Mouse (Mus musculus): ENCODE data around the gene Gata5. TPM values are rescaled to one million over a fixed set of nuclear protein-coding genes. Genes with fewer than 3 reads are reported as not detected.

The Gata5 gene
- polyA plus RNA-seq, 1 experiment from 2014 or later = 9.7 TPM

DNA sequence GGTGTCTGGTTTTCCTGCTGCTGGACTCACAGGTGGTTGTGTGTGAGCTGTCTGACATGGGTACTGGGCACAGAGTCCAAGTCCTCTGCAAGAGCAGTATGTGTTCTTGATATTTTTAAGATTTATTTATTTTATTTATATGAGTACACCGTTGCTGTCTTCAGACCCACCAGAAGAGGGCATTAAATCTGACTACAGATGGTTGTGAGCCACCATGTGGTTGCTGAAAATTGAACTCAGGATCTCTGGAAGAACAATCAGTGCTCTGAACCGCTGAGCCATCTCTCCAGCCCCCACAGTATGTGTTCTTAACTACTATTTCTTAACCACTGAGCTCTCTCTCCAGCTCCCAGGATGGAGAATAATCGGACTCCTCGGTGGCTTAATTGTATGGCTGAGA is 32.3 kb downstream of the Gata5 start:
- H3K4me3 ChIP-seq (ENCODE audit: control insufficient read depth in 1 of 2, insufficient read depth in 1 of 2, low read depth in 1 of 2, low read length in 2 of 2) = no peak overlapping the region
- peaks cover 0 to 5% of the 10 kb centered on the region in 2 experiments; a peak in 2 of 4 replicates for H3K4me1 ChIP-seq (ENCODE audit: control insufficient read depth in 2 of 2, insufficient read depth in 2 of 2, low read length in 2 of 2)
- 87% methylated on average over 4 of the region's 4 CpGs for WGBS
- H3K27ac ChIP-seq (replicated peaks in 1 of 2; ENCODE audit: control insufficient read depth in 1 of 2, insufficient read depth in 1 of 2, low read depth in 2 of 2, low read length in 2 of 2) = no peak overlapping the region
- H3K36me3 ChIP-seq (ENCODE audit: control insufficient read depth, insufficient read depth, low read length) = no peaks in the 10 kb centered on the region
- ATAC-seq (ENCODE audit: insufficient number of reproducible peaks, insufficient read depth, low FRiP score, low read depth) = no peak
- H3K9ac ChIP-seq (ENCODE audit: low read length) = no peak overlapping the region
- no peaks in the 10 kb centered on the region for H3K27me3 ChIP-seq (ENCODE audit: control insufficient read depth, insufficient read depth, low read length)
- peaks cover 20% of the 10 kb centered on the region; the same call in 1 of the 2 replicates for H3K9me3 ChIP-seq (ENCODE audit: control insufficient read depth, low read length)
- H3K4me2 ChIP-seq (ENCODE audit: low read length) = no peak overlapping the region

DNA sequence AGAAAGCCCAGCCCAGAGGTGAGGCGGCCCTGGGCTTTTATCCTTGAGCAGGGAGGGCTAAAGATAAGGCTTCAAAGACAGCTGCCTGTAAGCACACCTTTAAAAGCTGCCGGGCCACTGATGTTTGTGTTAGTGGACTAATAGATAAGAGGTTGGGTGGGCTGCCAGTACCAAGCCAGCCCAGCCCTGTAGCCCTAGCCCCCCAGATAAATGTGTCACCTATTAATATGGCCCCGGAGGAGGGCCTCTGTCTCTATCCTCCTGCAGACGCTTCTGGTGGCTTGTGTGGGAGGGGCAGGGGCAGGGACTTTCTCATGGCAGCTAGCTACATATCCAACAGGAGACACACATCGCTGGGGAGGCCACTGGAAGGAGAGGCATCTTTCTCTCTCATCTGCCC is 33.7 kb downstream of the Gata5 start:
- no peak overlapping the region for H3K27ac ChIP-seq (replicated peaks in 1 of 2; ENCODE audit: control insufficient read depth in 1 of 2, insufficient read depth in 1 of 2, low read depth in 2 of 2, low read length in 2 of 2)
- ATAC-seq (ENCODE audit: insufficient number of reproducible peaks, insufficient read depth, low FRiP score, low read depth) = no peak
- WGBS = 17% methylated on average over 5 of the region's 5 CpGs

GRCm38 (mm10) chr2:180300252-180300651 is 34.2 kb downstream of the Gata5 start:
- no peak overlapping the region for H3K27ac ChIP-seq (replicated peaks in 1 of 2; ENCODE audit: control insufficient read depth in 1 of 2, insufficient read depth in 1 of 2, low read depth in 2 of 2, low read length in 2 of 2)
- H3K4me2 ChIP-seq (ENCODE audit: low read length) = no peak overlapping the region
- peaks cover 0 to 5% of the 10 kb centered on the region in 2 experiments; a peak in 2 of 4 replicates for H3K4me1 ChIP-seq (ENCODE audit: control insufficient read depth in 2 of 2, insufficient read depth in 2 of 2, low read length in 2 of 2)
- no peak for ATAC-seq (ENCODE audit: insufficient number of reproducible peaks, insufficient read depth, low FRiP score, low read depth)
- no peak overlapping the region for H3K9ac ChIP-seq (ENCODE audit: low read length)
- WGBS = 15% methylated on average over 2 of the region's 2 CpGs
- H3K36me3 ChIP-seq (ENCODE audit: control insufficient read depth, insufficient read depth, low read length) = no peaks in the 10 kb centered on the region
- H3K9me3 ChIP-seq (ENCODE audit: control insufficient read depth, low read length) = peaks cover 20% of the 10 kb centered on the region; the same call in 1 of the 2 replicates
- H3K27me3 ChIP-seq (ENCODE audit: control insufficient read depth, insufficient read depth, low read length) = no peaks in the 10 kb centered on the region
- H3K4me3 ChIP-seq (ENCODE audit: control insufficient read depth in 1 of 2, insufficient read depth in 1 of 2, low read depth in 1 of 2, low read length in 2 of 2) = no peak overlapping the region

More for the DNA sequence above, 33.7 kb downstream of the Gata5 start:
- H3K4me2 ChIP-seq (ENCODE audit: low read length) = no peak overlapping the region
- H3K9ac ChIP-seq (ENCODE audit: low read length) = no peak overlapping the region
- no peaks in the 10 kb centered on the region for H3K36me3 ChIP-seq (ENCODE audit: control insufficient read depth, insufficient read depth, low read length)
- no peaks in the 10 kb centered on the region for H3K27me3 ChIP-seq (ENCODE audit: control insufficient read depth, insufficient read depth, low read length)
- peaks cover 20% of the 10 kb centered on the region; the same call in 1 of the 2 replicates for H3K9me3 ChIP-seq (ENCODE audit: control insufficient read depth, low read length)
- no peak overlapping the region for H3K4me3 ChIP-seq (ENCODE audit: control insufficient read depth in 1 of 2, insufficient read depth in 1 of 2, low read depth in 1 of 2, low read length in 2 of 2)
- peaks cover 0 to 5% of the 10 kb centered on the region in 2 experiments; a peak in 2 of 4 replicates for H3K4me1 ChIP-seq (ENCODE audit: control insufficient read depth in 2 of 2, insufficient read depth in 2 of 2, low read length in 2 of 2)

DNA sequence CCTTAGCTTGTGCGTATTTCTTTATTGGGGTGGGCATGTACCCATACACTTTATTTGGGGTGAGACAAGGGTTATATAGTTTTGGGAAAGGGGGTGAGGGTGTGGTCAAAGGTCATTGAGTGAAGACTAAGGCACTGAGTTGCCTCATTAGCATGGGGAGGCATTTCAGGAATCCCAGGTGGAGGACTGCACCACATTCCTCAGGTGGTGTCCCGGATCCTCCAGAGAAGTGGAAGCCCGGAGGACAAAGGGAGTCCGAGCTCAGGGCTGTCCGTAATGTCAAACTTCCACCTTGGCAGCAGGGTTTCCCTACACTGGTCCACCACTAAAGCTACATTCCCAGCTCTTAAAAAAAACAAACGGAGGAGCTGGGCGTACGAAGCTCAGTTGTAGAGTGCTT is 41.6 kb downstream of the Gata5 start:
- no peak overlapping the region for H3K4me2 ChIP-seq (ENCODE audit: low read length)
- peaks cover 19 to 24% of the 10 kb centered on the region in 2 experiments; a peak in 3 of 4 replicates for H3K4me1 ChIP-seq (ENCODE audit: control insufficient read depth in 2 of 2, insufficient read depth in 2 of 2, low read length in 2 of 2)
- no peak overlapping the region for H3K4me3 ChIP-seq (ENCODE audit: control insufficient read depth in 1 of 2, insufficient read depth in 1 of 2, low read depth in 1 of 2, low read length in 2 of 2)
- 70% methylated on average over 8 of the region's 8 CpGs for WGBS
- no peaks in the 10 kb centered on the region for H3K9me3 ChIP-seq (ENCODE audit: control insufficient read depth, low read length)
- H3K9ac ChIP-seq (ENCODE audit: low read length) = no peak overlapping the region
- no peak for ATAC-seq (ENCODE audit: insufficient number of reproducible peaks, insufficient read depth, low FRiP score, low read depth)
- H3K27me3 ChIP-seq (ENCODE audit: control insufficient read depth, insufficient read depth, low read length) = no peaks in the 10 kb centered on the region
- no peaks in the 10 kb centered on the region for H3K36me3 ChIP-seq (ENCODE audit: control insufficient read depth, insufficient read depth, low read length)
- no peak overlapping the region for H3K27ac ChIP-seq (replicated peaks in 1 of 2; ENCODE audit: control insufficient read depth in 1 of 2, insufficient read depth in 1 of 2, low read depth in 2 of 2, low read length in 2 of 2)

DNA sequence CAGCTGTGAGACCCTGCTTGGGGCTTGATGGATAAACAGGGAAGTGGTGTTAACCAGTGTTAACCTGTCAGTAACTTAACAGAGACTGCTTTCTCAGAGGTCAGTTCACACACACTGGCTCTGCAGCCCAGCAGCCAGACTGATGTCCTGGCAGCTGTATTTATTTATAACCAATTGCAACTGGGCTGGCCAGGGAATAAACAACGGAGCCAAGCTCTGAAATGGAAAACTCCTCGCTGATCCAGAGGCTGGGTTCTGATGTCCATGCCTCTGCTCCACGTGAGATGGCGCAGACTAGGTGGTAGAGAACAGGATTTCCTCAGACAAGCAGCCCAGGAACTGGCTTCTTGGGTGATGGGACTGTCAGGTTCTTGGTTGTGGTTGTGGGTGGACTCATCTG is 42.5 kb downstream of the Gata5 start:
- Histone ChIP-seq H3K27ac (replicated peaks in 1 of 2; ENCODE audit: control insufficient read depth in 1 of 2, insufficient read depth in 1 of 2, low read depth in 2 of 2, low read length in 2 of 2) (no peak overlapping the region), H3K9ac (ENCODE audit: low read length) (no peak overlapping the region)
- ATAC-seq (ENCODE audit: insufficient number of reproducible peaks, insufficient read depth, low FRiP score, low read depth) = no peak

DNA sequence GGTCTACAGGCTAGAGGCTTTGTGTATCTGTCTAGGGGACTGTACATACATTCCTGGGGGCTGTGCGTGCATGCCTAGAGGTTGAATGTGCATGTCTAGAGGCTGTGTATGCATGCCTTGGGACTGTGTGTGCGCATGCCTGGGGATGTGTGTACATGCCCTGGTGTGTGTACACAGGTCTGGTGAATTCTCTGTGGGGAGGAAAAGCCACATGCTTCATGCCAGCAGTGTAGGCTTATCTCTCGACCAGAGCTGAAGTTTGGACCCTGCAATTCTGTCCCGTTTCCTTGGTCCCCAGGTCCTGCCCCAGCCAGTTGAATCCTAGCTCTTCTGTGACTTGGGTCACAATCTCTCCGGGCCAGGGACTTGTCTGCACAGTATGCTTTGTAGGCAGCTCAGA is 42.9 kb downstream of the Gata5 start:
- peaks cover 19 to 24% of the 10 kb centered on the region in 2 experiments; a peak in 3 of 4 replicates for H3K4me1 ChIP-seq (ENCODE audit: control insufficient read depth in 2 of 2, insufficient read depth in 2 of 2, low read length in 2 of 2)
- H3K4me3 ChIP-seq (ENCODE audit: control insufficient read depth in 1 of 2, insufficient read depth in 1 of 2, low read depth in 1 of 2, low read length in 2 of 2) = no peak overlapping the region
- no peaks in the 10 kb centered on the region for H3K27me3 ChIP-seq (ENCODE audit: control insufficient read depth, insufficient read depth, low read length)
- WGBS = 62% methylated on average over 5 of the region's 5 CpGs
- H3K9ac ChIP-seq (ENCODE audit: low read length) = no peak overlapping the region
- no peak overlapping the region for H3K4me2 ChIP-seq (ENCODE audit: low read length)
- no peak for ATAC-seq (ENCODE audit: insufficient number of reproducible peaks, insufficient read depth, low FRiP score, low read depth)
- no peaks in the 10 kb centered on the region for H3K36me3 ChIP-seq (ENCODE audit: control insufficient read depth, insufficient read depth, low read length)
- no peaks in the 10 kb centered on the region for H3K9me3 ChIP-seq (ENCODE audit: control insufficient read depth, low read length)
- H3K27ac ChIP-seq (replicated peaks in 1 of 2; ENCODE audit: control insufficient read depth in 1 of 2, insufficient read depth in 1 of 2, low read depth in 2 of 2, low read length in 2 of 2) = no peak overlapping the region; a peak in 1 of 4 replicates

More for the DNA sequence above, 42.5 kb downstream of the Gata5 start:
- H3K4me1 ChIP-seq (ENCODE audit: control insufficient read depth in 2 of 2, insufficient read depth in 2 of 2, low read length in 2 of 2) = peaks cover 19 to 24% of the 10 kb centered on the region in 2 experiments; a peak in 3 of 4 replicates
- H3K4me3 ChIP-seq (ENCODE audit: control insufficient read depth in 1 of 2, insufficient read depth in 1 of 2, low read depth in 1 of 2, low read length in 2 of 2) = no peak overlapping the region
- no peaks in the 10 kb centered on the region for H3K36me3 ChIP-seq (ENCODE audit: control insufficient read depth, insufficient read depth, low read length)
- H3K4me2 ChIP-seq (ENCODE audit: low read length) = no peak overlapping the region
- H3K27me3 ChIP-seq (ENCODE audit: control insufficient read depth, insufficient read depth, low read length) = no peaks in the 10 kb centered on the region
- WGBS = 62% methylated on average over 4 of the region's 4 CpGs
- no peaks in the 10 kb centered on the region for H3K9me3 ChIP-seq (ENCODE audit: control insufficient read depth, low read length)

DNA sequence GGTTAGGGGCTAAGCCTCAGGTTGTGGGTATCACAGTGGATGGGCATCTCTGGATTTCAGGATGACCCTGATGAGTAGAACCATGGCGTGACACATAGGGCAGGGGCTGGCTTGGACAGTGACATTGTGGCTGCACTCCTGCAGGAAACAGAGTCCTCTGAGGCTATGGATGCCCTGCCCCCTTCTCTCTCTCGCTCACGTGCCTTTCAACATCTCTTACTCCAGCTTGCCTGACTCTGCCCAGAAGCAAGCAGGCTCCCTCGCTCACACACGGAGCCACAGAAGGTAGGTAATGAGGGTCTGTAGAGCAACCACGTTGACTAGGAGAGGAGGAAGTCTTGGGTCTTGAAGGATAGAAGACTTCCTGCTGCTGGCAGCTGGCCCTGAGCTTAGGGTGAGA is 44.0 kb downstream of the Gata5 start:
- H3K36me3 ChIP-seq (ENCODE audit: control insufficient read depth, insufficient read depth, low read length) = no peaks in the 10 kb centered on the region
- no peak overlapping the region for H3K9ac ChIP-seq (ENCODE audit: low read length)
- H3K4me3 ChIP-seq (ENCODE audit: control insufficient read depth in 1 of 2, insufficient read depth in 1 of 2, low read depth in 1 of 2, low read length in 2 of 2) = no peak overlapping the region
- H3K4me2 ChIP-seq (ENCODE audit: low read length) = no peak overlapping the region
- H3K4me1 ChIP-seq (ENCODE audit: control insufficient read depth in 2 of 2, insufficient read depth in 2 of 2, low read length in 2 of 2) = peaks cover 19 to 24% of the 10 kb centered on the region in 2 experiments; a peak in 3 of 4 replicates
- no peak for ATAC-seq (ENCODE audit: insufficient number of reproducible peaks, insufficient read depth, low FRiP score, low read depth)
- no peaks in the 10 kb centered on the region for H3K9me3 ChIP-seq (ENCODE audit: control insufficient read depth, low read length)
- no peak overlapping the region for H3K27ac ChIP-seq (replicated peaks in 1 of 2; ENCODE audit: control insufficient read depth in 1 of 2, insufficient read depth in 1 of 2, low read depth in 2 of 2, low read length in 2 of 2)
- no peaks in the 10 kb centered on the region for H3K27me3 ChIP-seq (ENCODE audit: control insufficient read depth, insufficient read depth, low read length)
- WGBS = 17% methylated on average over 6 of the region's 6 CpGs

Measured in heart, embryonic 14.5 days (tissue).